Mouse (Mus musculus): ENCODE data around the gene Nr4a1.

DNA sequence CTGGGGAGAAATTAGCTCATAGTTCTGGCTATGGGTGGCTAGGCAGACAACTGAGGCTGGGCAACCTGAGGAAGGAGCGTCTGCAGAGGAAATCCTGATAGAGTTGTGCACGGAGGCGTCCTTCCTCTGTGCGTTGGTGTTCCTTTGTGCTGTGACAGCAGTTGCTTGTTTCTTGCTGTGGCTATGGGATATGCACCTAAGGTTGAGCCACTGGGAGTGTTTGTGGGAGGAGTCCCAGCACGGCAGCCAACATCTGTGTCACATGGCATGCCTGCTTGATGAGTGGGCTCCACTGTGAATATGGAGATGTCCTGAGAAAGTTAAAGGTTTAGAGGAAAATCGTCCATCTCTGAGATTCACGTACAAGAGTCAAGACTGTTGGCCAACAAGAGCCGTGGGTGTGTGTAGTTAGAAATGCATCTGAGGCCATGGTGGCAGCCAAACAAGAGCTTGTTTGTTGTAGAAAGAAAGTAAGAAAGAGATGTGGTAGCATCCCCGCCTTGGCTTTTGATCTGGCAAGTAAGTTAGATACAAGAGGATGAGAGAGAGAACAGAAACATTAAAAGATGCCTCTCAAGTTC, 3.8 kb upstream of the Nr4a1 start:
- TF ChIP-seq GATA1 (IDR thresholded peaks at IDR 0.05; ENCODE audit: borderline replicate concordance, low read length): no peak
- no peak for TF ChIP-seq FLI1 (IDR thresholded peaks at IDR 0.05; ENCODE audit: low read length)
